18 mouse cellular contexts compared by ENCODE assay signal in the genomic region with DNA sequence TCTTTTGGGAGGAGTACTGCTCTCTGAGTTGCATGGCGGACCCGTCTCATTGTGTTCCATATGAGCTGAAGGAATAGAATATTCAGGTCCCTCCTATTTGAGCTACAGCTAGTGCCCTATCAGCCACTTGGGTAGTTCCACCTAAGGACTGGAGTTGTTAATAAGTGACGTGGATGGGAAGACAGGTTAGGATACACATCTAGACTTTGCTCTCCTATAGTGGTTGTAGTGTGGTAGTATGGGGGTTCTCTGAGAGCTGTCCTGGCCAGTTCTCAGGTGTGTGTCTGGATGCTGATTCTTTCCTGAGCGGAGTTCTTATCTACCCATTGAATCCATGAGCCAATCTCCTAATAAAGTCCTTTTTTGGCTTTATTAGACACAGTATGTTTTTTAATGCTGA.
"Had no signal": no experiment of that assay in that cellular context is flagged by ENCODE, and none has a peak within 500 bp of the region (broad histone marks: within the 10 kb centered on the region; RNA-seq: fewer than 3 reads in every experiment).

No protein-coding gene starts in this region.

- H3K36me3 ChIP-seq: lung, embryonic 15.5 days; midbrain, embryonic 13.5 days; midbrain, embryonic 15.5 days; neural tube, embryonic 12.5 days had no signal

- H3K4me2 ChIP-seq: lung, embryonic 15.5 days; midbrain, embryonic 11.5 days; midbrain, embryonic 13.5 days; midbrain, embryonic 15.5 days; neural tube, embryonic 12.5 days had no signal

- H3K27ac ChIP-seq: lung, embryonic 15.5 days; macrophage; midbrain, embryonic 13.5 days; midbrain, embryonic 15.5 days; neural tube, embryonic 12.5 days had no signal

- H3K9ac ChIP-seq: liver, postnatal 0 days; lung, embryonic 15.5 days; midbrain, embryonic 13.5 days; midbrain, embryonic 15.5 days; neural tube, embryonic 12.5 days had no signal

- ATAC-seq: liver, postnatal 0 days; lung, postnatal 0 days; midbrain, embryonic 13.5 days; midbrain, embryonic 15.5 days had no signal

- H3K9me3 ChIP-seq: lung, embryonic 15.5 days; megakaryocyte, embryonic 14.5 days; midbrain, embryonic 13.5 days; midbrain, embryonic 15.5 days; neural tube, embryonic 12.5 days had no signal

- H3K27me3 ChIP-seq: megakaryocyte, embryonic 14.5 days; midbrain, embryonic 15.5 days; neural tube, embryonic 12.5 days had no signal

- DNase-seq: liver, postnatal 0 days; lung, adult 2 months; lung, postnatal 14 days; lung, postnatal 36 days; right cerebral cortex, postnatal 25 days; right cerebral cortex, postnatal 4 days; spleen, adult 18-20 months; thymus, adult 18-20 months; thymus, postnatal 14 days; thymus, postnatal 36 days had no signal

- H3K4me3 ChIP-seq: lung, embryonic 15.5 days; megakaryocyte, embryonic 14.5 days; midbrain, embryonic 13.5 days; midbrain, embryonic 15.5 days; neural tube, embryonic 12.5 days had no signal
